Mouse (Mus musculus): ENCODE results near the gene Mdfi.

Mdfi gene

GRCm38 (mm10) chr17:47847985-47848384 is 13.5 kb upstream of the Mdfi start:
- DNase-seq (ENCODE audit: low spot score in 2 of 2): no peak

DNA sequence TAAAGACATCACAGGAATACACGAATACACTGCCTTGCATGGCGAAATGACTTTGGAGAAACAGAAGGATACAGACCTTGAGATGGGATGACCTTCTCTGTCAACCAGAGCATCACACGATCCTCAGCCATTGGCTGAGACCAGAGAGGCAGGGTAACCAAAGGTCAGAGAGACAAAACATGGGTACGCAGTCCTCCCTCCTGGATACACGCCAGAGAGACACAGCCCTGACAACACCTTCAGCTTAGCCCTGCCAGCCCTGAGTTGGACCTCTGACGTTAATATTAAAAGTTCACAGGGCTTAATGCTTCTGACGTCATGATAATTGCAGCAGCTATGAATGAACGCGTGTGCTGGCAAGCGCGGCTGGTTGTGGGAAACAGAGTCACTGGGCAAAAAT is 11.1 kb upstream of the Mdfi start:
- DNase-seq (ENCODE audit: low spot score in 2 of 2): no peak

- no peak for DNase-seq (ENCODE audit: low spot score in 2 of 2)
Measured at GRCm38 (mm10) chr17:47843465-47843864, 9.0 kb upstream of the Mdfi start.

DNA sequence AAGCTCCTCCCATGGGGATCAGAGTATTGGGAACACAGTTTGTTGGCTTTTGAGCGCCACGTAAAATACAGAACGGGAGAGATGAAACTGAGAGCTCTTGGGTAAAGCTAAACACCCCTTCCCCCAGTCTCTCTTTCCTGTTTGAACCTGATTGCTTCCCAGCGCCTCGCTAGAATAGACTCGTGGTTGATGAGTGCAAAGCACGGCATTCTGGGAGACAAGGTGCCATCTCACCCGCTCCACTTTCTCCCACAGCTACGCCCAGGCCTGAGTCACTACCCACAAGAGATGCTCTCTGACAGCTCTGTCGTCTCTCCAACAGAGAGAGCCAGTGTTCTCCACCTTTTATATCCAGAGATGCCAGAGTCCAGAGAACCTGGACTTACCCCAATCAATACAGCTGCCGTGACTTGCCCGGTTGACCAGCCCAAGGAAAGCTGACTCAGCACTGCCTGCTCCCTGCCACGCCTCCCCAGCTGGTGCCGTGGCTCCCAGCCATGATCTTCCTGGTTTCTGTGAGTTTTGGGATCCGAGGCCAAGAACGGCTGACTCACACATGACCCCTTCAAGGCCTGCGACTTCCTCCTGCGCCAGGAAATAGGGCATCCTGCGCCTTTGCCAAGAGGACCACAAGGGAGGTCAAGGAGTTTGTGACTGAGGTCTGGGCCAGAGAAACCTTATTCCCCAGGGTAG is 7.6 kb upstream of the Mdfi start:
- DNase-seq (ENCODE audit: low spot score in 2 of 2): peak; percentile 38 to 40

DNA sequence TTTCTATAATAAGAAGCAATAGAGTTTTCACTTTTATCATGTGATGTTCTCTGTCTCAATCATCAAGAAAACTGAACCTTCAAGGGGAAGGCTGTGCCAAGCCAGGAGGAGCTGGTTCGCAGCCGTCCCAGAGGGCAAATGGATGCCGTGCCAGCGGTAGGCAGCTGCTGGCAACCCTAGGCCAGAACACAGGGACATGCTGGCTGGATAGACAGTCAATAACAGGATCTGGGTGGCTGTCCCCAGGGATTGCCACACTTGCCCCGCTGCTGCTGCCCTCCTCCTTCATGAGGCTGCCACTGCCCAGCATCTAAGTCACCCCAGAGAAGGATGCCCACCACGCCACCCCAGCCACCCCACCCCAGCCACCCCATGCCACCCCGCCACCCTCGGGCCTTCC is 7.0 kb upstream of the Mdfi start:
- DNase-seq (ENCODE audit: low spot score in 2 of 2): no peak

DNA sequence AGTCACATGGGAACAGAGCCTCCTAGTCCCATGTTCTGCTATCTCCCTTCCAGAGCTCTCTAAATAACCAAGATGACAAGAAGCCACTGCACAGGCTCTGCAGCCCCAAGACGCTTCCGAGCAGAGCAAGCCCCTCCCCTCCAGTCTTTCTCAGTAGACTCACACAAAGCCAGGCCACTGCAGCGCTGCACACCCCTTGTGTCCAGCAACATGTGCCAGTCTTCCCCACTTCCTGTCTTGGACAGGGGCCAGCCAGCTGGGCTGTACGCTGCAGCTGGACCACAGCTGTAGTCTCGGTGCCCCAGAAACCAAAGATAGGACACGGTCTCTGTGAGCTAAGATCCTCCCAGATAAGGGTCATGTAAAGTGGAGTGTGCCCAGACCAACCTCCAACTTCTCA is 3.3 kb upstream of the Mdfi start:
- peak; percentile 29 to 33 for DNase-seq (ENCODE audit: low spot score in 2 of 2)

DNA sequence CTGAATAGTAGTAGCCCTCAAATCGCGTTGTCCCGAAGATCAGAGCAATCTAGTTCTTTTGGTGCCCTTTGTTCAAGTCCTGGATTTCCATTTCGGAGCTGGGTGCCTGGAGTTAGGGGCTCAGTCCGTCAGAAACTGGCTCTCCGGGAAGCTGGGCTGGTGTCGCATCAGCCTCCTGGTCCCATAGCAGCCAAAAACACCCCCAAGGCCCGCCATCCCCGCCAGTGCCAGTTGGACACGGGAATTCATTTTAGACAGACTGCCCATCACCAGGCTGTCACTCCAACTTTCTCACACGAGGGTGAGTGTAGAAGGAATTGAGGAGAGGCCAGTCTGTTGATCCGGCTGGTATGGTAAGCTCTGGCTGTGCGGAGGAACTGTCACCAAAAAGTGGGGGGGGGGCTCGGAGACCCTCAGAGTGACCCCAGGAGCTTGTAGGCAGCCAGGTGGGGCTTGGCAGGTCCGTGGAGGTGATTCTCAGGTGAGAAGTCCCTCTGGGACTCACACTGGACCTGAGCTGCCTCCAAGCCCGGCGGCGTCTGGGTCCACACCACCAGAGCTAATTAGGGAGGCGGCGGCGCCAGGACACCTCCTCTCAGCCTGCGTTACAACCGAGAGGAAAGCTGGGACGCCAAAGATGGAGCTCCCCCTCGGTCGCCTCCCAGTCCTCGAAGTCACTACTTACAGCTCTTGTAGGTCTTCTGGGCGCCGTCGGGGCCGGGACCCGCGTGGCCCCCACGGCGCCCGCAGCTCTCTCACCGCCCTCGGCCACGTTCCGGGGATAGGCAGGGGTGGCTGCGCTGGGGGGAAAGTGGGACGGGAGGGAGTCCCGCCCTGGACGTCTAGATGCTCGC is 636 bp downstream of the Mdfi start:
- DNase-seq (ENCODE audit: low spot score in 2 of 2): peak in 1 of 2 experiments; percentile 14

DNA sequence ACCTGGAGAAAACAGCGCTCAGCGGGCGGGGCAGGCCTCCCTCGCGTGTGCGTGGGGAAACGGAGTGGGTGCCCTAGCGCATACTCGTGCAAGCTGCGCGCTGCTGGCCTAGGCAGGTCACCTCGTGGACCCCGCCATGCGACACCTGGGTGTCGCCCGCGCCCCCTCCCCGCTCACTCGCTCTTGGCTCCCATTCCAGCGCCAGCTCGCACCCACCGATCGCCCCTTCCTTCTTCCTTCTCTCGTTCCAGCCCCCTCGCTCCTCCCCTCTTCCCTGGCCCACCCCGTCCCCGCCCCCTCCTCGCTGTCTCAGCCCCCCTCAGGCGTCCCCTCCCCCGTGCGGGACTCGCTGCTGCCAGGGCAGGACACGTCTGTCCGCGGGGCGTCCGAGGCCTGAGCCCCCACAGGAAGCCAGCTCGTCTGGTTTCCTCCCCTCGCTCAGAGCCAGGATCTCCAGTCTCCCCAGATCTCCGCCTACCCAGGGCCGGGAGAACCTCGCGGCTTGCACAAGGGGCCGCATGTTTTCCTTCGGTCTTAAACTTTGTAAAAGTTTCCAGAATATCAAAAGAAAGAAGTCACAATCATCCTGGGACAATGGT is 1.4 kb downstream of the Mdfi start:
- peak; percentile 35 to 42 for DNase-seq (ENCODE audit: low spot score in 2 of 2)

- no peak for DNase-seq (ENCODE audit: low spot score in 2 of 2)
Measured at GRCm38 (mm10) chr17:47832501-47833028, 1.9 kb downstream of the Mdfi start.

DNA sequence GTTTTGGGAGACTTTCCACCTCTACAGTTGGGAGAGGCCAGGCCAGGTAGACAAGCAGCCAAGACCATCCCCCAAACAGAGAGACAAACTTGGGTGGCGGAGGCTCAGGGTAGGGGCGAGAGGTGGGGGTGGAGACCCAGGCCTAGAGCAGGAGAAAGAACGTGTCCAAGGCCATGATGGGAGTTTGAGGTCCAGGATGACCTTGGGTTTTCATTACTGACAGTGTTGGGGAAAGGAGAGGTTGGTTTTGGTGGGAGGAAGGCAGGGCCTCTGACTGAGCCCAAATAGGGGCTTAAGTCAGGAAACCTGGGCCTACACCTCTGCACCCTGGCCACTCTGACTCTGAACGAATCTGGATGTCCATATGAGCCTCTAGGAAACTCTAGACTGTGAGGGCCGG is 2.7 kb downstream of the Mdfi start:
- DNase-seq (ENCODE audit: low spot score in 2 of 2): no peak

- peak in 1 of 2 experiments; percentile 15 for DNase-seq (ENCODE audit: low spot score in 2 of 2)
Measured at GRCm38 (mm10) chr17:47831161-47831560, 3.3 kb downstream of the Mdfi start.

GRCm38 (mm10) chr17:47821339-47821738 is 13.2 kb downstream of the Mdfi start:
- DNase-seq (ENCODE audit: low spot score in 2 of 2): no peak

DNA sequence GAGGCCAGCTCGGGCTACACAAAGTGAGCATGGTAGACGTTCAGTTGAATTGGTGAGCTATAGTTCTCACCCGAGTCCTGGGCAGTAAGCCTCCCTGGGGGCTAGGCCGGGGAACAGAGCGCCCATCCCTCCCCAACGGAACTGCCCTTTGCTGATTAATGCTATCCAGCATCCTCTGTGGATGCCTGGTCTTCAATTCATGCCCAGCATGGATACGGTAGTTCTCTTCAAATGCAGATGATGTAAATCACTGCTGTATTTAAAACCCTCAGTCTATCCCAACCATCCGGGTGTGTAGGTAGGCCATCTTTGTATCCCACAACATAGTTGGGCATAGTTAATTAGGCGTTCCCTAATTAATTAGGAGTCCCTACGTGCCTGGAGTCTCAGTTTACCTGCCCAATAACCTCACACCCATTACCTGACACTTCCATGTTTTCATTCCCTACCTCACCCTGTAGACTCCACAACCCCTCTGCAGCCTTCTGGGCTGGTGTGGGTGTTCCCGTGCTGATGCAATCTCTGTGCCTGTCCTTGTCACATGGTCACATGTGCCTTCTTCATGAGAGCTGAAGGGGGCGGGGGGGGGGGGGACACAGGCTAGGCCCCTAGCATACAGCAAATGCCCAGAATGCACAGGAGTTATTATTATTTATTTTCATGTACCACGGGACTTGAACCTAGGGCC is 16.3 kb downstream of the Mdfi start:
- DNase-seq (ENCODE audit: low spot score in 2 of 2): no peak

DNA sequence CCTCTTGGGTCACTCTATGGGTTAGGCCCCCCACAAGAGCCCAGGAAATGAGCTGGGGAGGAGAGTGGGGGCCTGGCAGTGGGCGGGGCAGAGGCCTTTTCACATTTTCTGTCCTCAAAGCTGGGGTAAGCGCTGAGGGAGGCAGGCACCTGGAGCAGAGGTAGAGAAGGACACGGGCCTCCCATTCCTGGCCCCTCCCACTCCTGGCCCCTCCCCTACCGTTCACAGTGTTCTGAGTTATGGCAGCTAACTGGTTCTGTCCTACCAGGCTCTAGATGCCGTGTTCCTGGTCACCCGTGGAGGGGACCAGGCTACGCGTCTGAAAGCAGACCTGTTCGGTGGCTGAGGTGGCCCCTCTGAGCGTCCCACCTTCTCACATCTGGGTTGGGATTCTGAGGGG is 19.0 kb downstream of the Mdfi start:
- DNase-seq (ENCODE audit: low spot score in 2 of 2): peak in 1 of 2 experiments; percentile 15

DNA sequence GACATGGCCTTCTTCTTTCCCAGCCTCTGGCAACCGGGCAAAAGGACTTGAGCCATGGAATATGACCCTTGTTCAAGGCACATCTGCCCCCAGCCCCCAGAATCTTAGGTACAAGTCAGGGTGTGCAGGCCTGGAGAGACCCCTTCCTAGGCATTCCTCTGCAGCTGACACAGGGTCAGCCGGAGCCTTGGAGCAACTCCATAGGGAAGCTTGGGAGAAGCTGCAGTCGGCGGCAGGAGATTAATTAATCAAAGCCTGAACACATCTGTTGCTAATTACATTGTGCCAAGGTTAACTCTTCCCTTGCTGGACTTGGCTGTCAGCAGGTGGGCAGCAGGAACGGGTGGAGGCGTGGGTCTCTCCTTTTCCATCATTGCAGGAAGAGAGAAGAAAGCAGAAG is 20.0 kb downstream of the Mdfi start:
- no peak for DNase-seq (ENCODE audit: low spot score in 2 of 2)

GRCm38 (mm10) chr17:47813616-47814015 is 20.9 kb downstream of the Mdfi start:
- DNase-seq (ENCODE audit: low spot score in 2 of 2): no peak

DNA sequence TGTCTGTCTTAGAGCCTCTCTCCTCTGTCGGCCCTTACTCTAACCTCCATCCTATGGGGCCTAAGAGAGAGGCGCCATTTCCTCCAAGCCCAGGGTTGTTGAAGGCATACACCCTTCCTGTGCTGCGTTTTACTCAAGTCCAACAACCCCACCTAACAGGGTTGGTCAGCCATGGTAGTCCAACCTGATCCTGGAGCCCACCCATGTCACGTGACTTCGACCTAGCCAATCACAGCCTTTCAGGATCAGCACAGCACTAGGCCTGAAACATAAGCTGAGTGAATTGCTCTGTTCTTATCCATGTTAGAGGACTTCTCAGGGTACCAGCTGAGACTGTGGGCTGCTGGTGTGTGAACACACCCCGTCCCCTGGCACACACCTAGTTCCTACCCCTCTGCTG is 22.3 kb downstream of the Mdfi start:
- no peak for DNase-seq (ENCODE audit: low spot score in 2 of 2)

GRCm38 (mm10) chr17:47811265-47811800 is 23.2 kb downstream of the Mdfi start:
- no peak for DNase-seq (ENCODE audit: low spot score in 2 of 2)

DNA sequence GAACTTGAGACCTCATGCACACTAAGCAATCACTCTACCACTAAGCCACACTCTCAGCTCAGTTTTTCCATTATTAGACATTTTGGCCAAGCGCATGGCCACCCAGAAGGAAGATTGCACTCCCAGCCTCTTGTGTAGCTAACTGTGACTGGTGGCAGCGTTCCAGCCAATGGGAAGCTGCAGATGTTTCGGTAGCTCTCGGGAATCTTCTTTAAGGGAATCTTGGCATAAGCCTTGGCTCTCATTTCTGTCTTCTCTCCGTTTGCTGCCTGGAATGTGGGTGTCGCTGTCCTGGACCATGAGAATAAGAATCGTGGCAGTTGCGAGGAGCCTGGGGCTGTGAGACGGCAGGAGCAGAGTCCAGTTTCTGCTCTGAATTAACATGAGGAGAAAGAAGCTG is 28.3 kb downstream of the Mdfi start:
- DNase-seq (ENCODE audit: low spot score in 2 of 2): peak; percentile 53 to 54

DNA sequence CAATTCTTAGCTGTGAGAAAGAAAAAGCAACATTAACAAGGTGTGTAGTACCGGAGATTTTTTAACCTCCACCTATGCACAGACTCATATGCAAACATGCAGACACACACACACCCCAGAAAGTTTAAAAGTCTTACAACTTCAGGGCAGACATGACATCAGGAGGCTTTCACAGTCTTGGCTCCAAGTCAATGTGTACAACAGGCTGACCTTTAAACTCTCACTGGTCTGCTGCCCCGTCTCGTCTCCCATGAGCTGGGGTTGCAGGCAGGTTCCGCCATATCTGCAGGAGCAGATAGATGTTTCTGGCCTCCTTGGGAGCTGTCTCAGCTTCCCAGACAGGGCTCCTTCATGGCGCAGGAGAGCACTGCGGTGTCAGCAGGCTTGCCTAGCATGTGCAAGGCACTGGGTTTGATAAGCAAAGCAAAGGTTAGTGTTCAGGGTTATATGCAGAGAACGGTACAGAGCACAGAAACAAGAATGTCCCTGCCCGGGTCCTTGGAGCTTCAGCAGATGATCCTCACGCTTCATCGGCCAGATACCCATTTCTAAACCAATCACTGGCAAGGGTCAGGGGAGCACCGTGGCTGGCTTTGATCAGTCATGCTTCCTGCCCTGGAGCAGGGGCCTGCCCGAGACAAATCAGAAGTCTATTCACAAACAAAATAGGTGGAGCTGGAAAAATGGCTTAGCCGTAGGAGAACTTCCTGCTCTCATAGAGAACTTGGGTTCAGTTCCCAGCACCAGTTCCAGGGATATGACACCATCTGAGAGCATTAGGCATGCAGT is 29.2 kb downstream of the Mdfi start:
- no peak for DNase-seq (ENCODE audit: low spot score in 2 of 2)

GRCm38 (mm10) chr17:47803662-47804061 is 30.8 kb downstream of the Mdfi start:
- DNase-seq (ENCODE audit: low spot score in 2 of 2): no peak
